Mouse (Mus musculus) erythroblast, embryonic 14.5 days (primary cell): Measurements from ENCODE around the gene Ildr1.

Experiments used
- GATA1 ChIP-seq: IDR thresholded peaks from 2 replicates; pipeline ENCODE4 v1.6.1; 2012; ENCODE audit warnings: low read length, inconsistent platforms, mixed read lengths
- TAL1 ChIP-seq: IDR thresholded peaks from 3 replicates; pipeline ENCODE4 v1.6.1; 2012; ENCODE audit warnings: low read length, inconsistent platforms, mixed read lengths

DNA sequence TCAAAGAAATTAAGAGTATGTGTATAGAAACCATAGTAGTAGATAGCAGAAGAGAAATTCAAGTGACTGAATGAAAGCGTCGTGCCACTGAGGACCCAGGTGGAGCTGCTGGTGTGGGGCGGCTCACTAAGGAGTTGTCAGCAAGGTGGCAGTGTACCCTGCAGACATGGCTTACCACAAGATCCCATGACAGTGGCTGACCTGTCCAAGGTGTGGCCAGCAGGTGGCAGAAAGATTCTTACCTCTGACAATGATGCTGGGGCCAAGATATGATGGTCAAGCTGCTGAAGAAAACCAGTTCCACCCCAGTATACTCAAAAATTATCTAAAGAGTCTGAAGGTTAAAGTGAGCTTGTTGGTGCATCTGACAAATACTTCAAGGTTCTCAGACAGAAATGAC lies 41.6 kb downstream of the Ildr1 start:
- TF ChIP-seq GATA1 (no peak), TAL1 (no peak)
